Mouse (Mus musculus) effector memory CD4-positive, alpha-beta T cell, adult 5 months (primary cell): ENCODE data around the gene Slc9a9. TPM values are rescaled to one million over a fixed set of nuclear protein-coding genes. Genes with fewer than 3 reads are reported as not detected.

Experiments
- polyA plus RNA-seq: library from polyadenylated mRNA; unstranded; fragments of 100-300 nt; shearing (Covaris generic); gene quantifications from one replicate; pipeline ENCODE4 v1.2.1, GENCODE M21; 2017

Slc9a9 gene
- polyA plus RNA-seq: 111 TPM

DNA sequence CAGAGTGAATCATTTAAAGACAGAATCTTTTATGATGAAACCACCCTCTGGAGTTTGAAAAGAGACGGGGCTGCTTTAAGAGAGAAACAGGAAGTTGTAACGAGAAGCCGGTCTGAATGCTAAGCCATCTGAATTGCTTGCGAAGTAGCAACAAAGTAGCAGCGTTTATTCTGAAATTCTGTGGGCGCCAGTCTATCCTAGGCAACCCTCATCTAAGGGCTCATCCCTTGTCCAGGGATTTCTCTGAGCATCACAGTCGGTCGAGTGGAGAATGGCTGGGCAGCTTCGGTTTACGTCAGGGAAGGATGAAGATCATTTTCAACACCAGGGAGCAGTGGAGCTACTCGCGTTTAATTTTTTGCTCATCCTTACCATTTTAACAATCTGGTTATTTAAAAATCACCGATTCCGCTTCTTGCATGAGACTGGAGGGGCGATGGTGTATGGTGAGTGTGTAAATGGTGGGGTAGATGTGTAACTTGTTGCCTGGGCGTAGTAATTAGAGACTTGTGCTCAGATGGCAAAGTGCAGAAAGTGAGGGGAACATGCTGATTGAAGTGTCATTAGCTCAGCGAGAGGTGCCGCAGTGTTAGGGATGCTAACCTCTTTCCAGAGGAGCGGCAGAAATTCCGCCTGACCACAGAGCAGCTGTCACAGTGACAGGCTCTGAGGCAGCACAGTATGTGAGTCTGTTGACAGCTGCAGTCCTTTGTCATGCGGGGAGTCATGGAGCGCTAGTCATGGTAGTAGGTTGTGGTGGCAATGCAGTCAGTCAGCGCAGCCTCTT lies at the start of gene Slc9a9:
Gene Slc9a9 (plus strand): TSS at position 119 of the 787 bp plus-strand sequence.

Other genes with a start within 250 kb of the Slc9a9 start
- 54.1 TPM for gene 1190002N15Rik, start 131.8 kb upstream of the Slc9a9 start, polyA plus RNA-seq